ENCODE assay signal across 28 mouse cellular contexts in genomic region chr1:20691336-20691735, GRCm38 (mm10). TPM values are rescaled to one million over a fixed set of nuclear protein-coding genes. Genes with fewer than 3 reads are reported as not detected.
DNase-seq lines count a peak whose midpoint lies in the region; ATAC-seq and TF ChIP-seq lines count a peak whose summit lies in the region.
"Had no signal": no experiment of that assay in that cellular context is flagged by ENCODE, and none has a peak within 500 bp of the region (broad histone marks: within the 10 kb centered on the region; RNA-seq: fewer than 3 reads in every experiment).

No protein-coding gene starts in this region.

- H3K9me3 ChIP-seq in midbrain, embryonic 11.5 days (ENCODE audit: control insufficient read depth, low read length) = no peaks in the 10 kb centered on the region
- no peaks in the 10 kb centered on the region for H3K9me3 ChIP-seq in midbrain, embryonic 16.5 days (replicated peaks; ENCODE audit: control insufficient read depth, low read length, poor library complexity, severe bottlenecking)
- H3K9me3 ChIP-seq in midbrain, embryonic 15.5 days = no peaks in the 10 kb centered on the region
- H3K9me3 ChIP-seq: embryonic facial prominence, embryonic 13.5 days; forebrain, embryonic 15.5 days; heart, embryonic 12.5 days; hindbrain, embryonic 10.5 days had no signal

- TF ChIP-seq POLR2A in myocyte (IDR thresholded peaks at IDR 0.05; ENCODE audit: insufficient read length, low read depth) = no peak

- DNase-seq in gastrocnemius, adult 18-20 months (ENCODE audit: low spot score) = peak; percentile 28
- no peak for DNase-seq in gastrocnemius, postnatal 4 days (ENCODE audit: low spot score in 2 of 2)
- DNase-seq in midbrain, embryonic 11.5 days (ENCODE audit: low spot score, missing footprints) = peak; percentile 28
- DNase-seq in urinary bladder, postnatal 36 days (ENCODE audit: low spot score in 2 of 2) = peak; percentile 12 to 22
- no peak for DNase-seq in urinary bladder, postnatal 4 days (ENCODE audit: low spot score in 2 of 2)
- DNase-seq: adrenal gland, postnatal 14 days; cerebellum, adult 11-12 months; cerebellum, adult 9-10 months; cerebellum, postnatal 25 days had no signal

- WGBS in midbrain, embryonic 11.5 days = 91% methylated on average over 8 of the region's 8 CpGs
- WGBS in midbrain, embryonic 16.5 days = 92% methylated on average over 8 of the region's 8 CpGs
- 95% methylated on average over 8 of the region's 8 CpGs for WGBS in midbrain, embryonic 15.5 days

- H3K9ac ChIP-seq in midbrain, embryonic 11.5 days (ENCODE audit: low read length) = no peak overlapping the region
- no peak overlapping the region for H3K9ac ChIP-seq in midbrain, embryonic 16.5 days (ENCODE audit: low read depth, low read length)
- H3K9ac ChIP-seq in midbrain, embryonic 15.5 days = no peak overlapping the region
- H3K9ac ChIP-seq: embryonic facial prominence, embryonic 13.5 days; forebrain, embryonic 15.5 days; heart, embryonic 12.5 days; hindbrain, embryonic 14.5 days had no signal

- H3K36me3 ChIP-seq in midbrain, embryonic 11.5 days (ENCODE audit: control insufficient read depth, insufficient read depth, low read length) = no peaks in the 10 kb centered on the region
- H3K36me3 ChIP-seq in midbrain, embryonic 16.5 days (ENCODE audit: control insufficient read depth, insufficient read depth, low read length) = no peaks in the 10 kb centered on the region
- no peaks in the 10 kb centered on the region for H3K36me3 ChIP-seq in myocyte (ENCODE audit: control insufficient read depth, insufficient read depth)
- H3K36me3 ChIP-seq in midbrain, embryonic 15.5 days (replicated peaks) = no peaks in the 10 kb centered on the region
- H3K36me3 ChIP-seq: embryonic facial prominence, embryonic 13.5 days; forebrain, embryonic 15.5 days; heart, embryonic 12.5 days; hindbrain, embryonic 10.5 days had no signal

- H3K4me1 ChIP-seq in midbrain, embryonic 11.5 days (ENCODE audit: control insufficient read depth, insufficient read depth, low read length) = no peaks in the 10 kb centered on the region
- no peaks in the 10 kb centered on the region for H3K4me1 ChIP-seq in midbrain, embryonic 16.5 days (ENCODE audit: control insufficient read depth, insufficient read depth, low read length)
- no peaks in the 10 kb centered on the region for H3K4me1 ChIP-seq in midbrain, embryonic 15.5 days
- H3K4me1 ChIP-seq: embryonic facial prominence, embryonic 13.5 days; forebrain, embryonic 15.5 days; heart, embryonic 12.5 days; hindbrain, embryonic 10.5 days had no signal

- H3K79me2 ChIP-seq in myocyte (ENCODE audit: control insufficient read depth, insufficient read depth) = no peaks in the 10 kb centered on the region

- no peak overlapping the region for H3ac ChIP-seq in myocyte (ENCODE audit: control insufficient read depth, insufficient read length)

- no peak overlapping the region for H3K4me3 ChIP-seq in midbrain, embryonic 11.5 days (ENCODE audit: low read depth, low read length)
- H3K4me3 ChIP-seq in midbrain, embryonic 16.5 days (ENCODE audit: low read depth, low read length) = no peak overlapping the region
- no peak overlapping the region for H3K4me3 ChIP-seq in myocyte
- H3K4me3 ChIP-seq in midbrain, embryonic 15.5 days = no peak overlapping the region
- H3K4me3 ChIP-seq: embryonic facial prominence, embryonic 13.5 days; erythroblast, embryonic 14.5 days; forebrain, embryonic 15.5 days; heart, embryonic 12.5 days; hindbrain, embryonic 10.5 days had no signal

- H3K27ac ChIP-seq in midbrain, embryonic 11.5 days (ENCODE audit: low read depth, low read length) = no peak overlapping the region
- H3K27ac ChIP-seq in midbrain, embryonic 16.5 days (ENCODE audit: low read length) = no peak overlapping the region
- no peak overlapping the region for H3K27ac ChIP-seq in midbrain, embryonic 15.5 days
- H3K27ac ChIP-seq: embryonic facial prominence, embryonic 13.5 days; forebrain, embryonic 15.5 days; hindbrain, embryonic 10.5 days; hindbrain, embryonic 14.5 days had no signal

- no peak for ATAC-seq in midbrain, embryonic 11.5 days (ENCODE audit: low FRiP score)
- no peak for ATAC-seq in midbrain, embryonic 16.5 days
- no peak for ATAC-seq in midbrain, embryonic 15.5 days (replicated peaks)
- ATAC-seq: activated CD4-positive, CD25-positive, alpha-beta regulatory T cell, adult 4 months; forebrain, embryonic 15.5 days; Patski had no signal

- no peak overlapping the region for H3K4me2 ChIP-seq in midbrain, embryonic 11.5 days
- no peak overlapping the region for H3K4me2 ChIP-seq in midbrain, embryonic 16.5 days (ENCODE audit: low read length)
- H3K4me2 ChIP-seq in myocyte (ENCODE audit: low read depth) = peak overlapping the region; percentile 40
- no peak overlapping the region for H3K4me2 ChIP-seq in midbrain, embryonic 15.5 days
- H3K4me2 ChIP-seq: embryonic facial prominence, embryonic 13.5 days; forebrain, embryonic 15.5 days; heart, embryonic 12.5 days; hindbrain, embryonic 14.5 days had no signal

- H3K27me3 ChIP-seq in midbrain, embryonic 11.5 days (ENCODE audit: control insufficient read depth, insufficient read depth, low read length) = no peaks in the 10 kb centered on the region
- no peaks in the 10 kb centered on the region for H3K27me3 ChIP-seq in midbrain, embryonic 16.5 days (ENCODE audit: control insufficient read depth, insufficient read depth, low read depth, low read length)
- H3K27me3 ChIP-seq in myocyte (ENCODE audit: control insufficient read depth, insufficient read depth, insufficient read length) = no peaks in the 10 kb centered on the region
- H3K27me3 ChIP-seq in midbrain, embryonic 15.5 days (replicated peaks) = no peaks in the 10 kb centered on the region
- H3K27me3 ChIP-seq: CH12.LX; embryonic facial prominence, embryonic 13.5 days; forebrain, embryonic 15.5 days; heart, embryonic 12.5 days; Patski had no signal

TF ChIP-seq in myocyte, 11 proteins besides CTCF, POLR2A, EP300 and RAD21:
- TF ChIP-seq SRF (IDR thresholded peaks at IDR 0.05; ENCODE audit: control insufficient read depth, insufficient read length, low read depth) (peak; percentile 36), TCF12 (IDR thresholded peaks at IDR 0.05; ENCODE audit: insufficient read depth, poor library complexity, severe bottlenecking) (peak; percentile 10), USF1 (IDR thresholded peaks at IDR 0.05; ENCODE audit: low read depth) (no peak), CEBPB (IDR thresholded peaks at IDR 0.05; ENCODE audit: insufficient read depth, poor library complexity, severe bottlenecking) (no peak), REST (IDR thresholded peaks at IDR 0.05; ENCODE audit: insufficient read depth, insufficient read length) (no peak), E2F4 (IDR thresholded peaks at IDR 0.05; ENCODE audit: insufficient read depth) (no peak), MYOG (IDR thresholded peaks at IDR 0.05; ENCODE audit: control insufficient read depth in 1 of 3, insufficient read depth in 1 of 3, insufficient read length in 2 of 3, low read depth in 2 of 3) (peak; percentile 40 to 93 (median 85)), MYOD1 (IDR thresholded peaks at IDR 0.05; ENCODE audit: control insufficient read depth in 1 of 3, insufficient read length in 2 of 3, low read depth in 2 of 3) (peak in 2 of 3 experiments; percentile 81 to 83), POLR2AphosphoS2 (IDR thresholded peaks at IDR 0.05; ENCODE audit: insufficient read length, low read depth) (no peak), MAX (IDR thresholded peaks at IDR 0.05; ENCODE audit: low read depth) (no peak), TCF3 (IDR thresholded peaks at IDR 0.05; ENCODE audit: insufficient read length, low read depth) (no peak)

RNA-seq across cellular contexts. Expression of gene Il17a, which starts 39.4 kb away (rescaled TPM):
- not detected for total RNA-seq in gastrocnemius, adult 18-20 months (2021)
- total RNA-seq in gastrocnemius, postnatal 4 days (2021) = not detected
- polyA plus RNA-seq in midbrain, embryonic 11.5 days (2014; fragmentation: Nextera tagmentation; extraction: Ambion mirVana) = not detected in 2 replicates
- not detected in 2 replicates for polyA plus RNA-seq in midbrain, embryonic 16.5 days (2015; fragmentation: Nextera tagmentation; extraction: Ambion mirVana)
- not detected for polyA plus RNA-seq in myocyte (2012; fragmentation: generic; extraction: Trizol)
- polyA plus RNA-seq in midbrain, embryonic 15.5 days (2015; fragmentation: Nextera tagmentation; extraction: Ambion mirVana) = not detected in 2 replicates
- total RNA-seq: adrenal gland, adult 18-20 months; adrenal gland, postnatal 14 days; granulocyte monocyte progenitor cell, adult 5-6 weeks; heart, adult 8-10 months; heart, postnatal 25 days had no signal
- polyA plus RNA-seq: activated CD4-positive, CD25-positive, alpha-beta regulatory T cell, adult 4 months; cortical plate, adult 2 months; embryonic facial prominence, embryonic 13.5 days; erythroblast, embryonic 14.5 days; forebrain, embryonic 11.5 days; forebrain, embryonic 15.5 days; heart, embryonic 12.5 days; heart, embryonic 16.5 days; hindbrain, embryonic 10.5 days; hindbrain, embryonic 14.5 days; Patski had no signal

Comparison
In these comparisons a context has a peak if more than half of its experiments do, and no peak if none do; other contexts are left out.
1. DNase-seq: peak in gastrocnemius, adult 18-20 months (single experiment), midbrain, embryonic 11.5 days (single experiment) and urinary bladder, postnatal 36 days (2 of 2); none in gastrocnemius, postnatal 4 days (0 of 2) and urinary bladder, postnatal 4 days (0 of 2).